Mouse (Mus musculus): ENCODE data around the gene Abhd17c.

DNA sequence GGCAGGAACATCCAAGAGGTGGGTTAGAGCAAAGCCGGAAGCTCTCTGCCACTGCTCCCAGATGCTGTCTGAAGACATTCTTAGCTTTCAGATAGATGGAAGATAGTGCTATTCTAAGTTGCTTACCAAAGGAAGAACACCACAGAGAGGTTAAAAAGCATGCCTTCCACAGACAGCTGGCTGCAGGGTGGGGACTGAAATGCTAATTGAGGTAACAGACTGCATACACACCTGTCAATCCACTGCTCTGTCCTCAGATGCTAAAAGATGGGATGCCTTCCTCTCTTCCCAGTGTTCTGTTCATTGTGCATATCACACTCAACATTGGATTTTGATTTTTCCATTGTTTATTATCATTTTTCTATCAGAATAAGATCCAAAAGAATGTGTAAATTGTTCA lies 53.6 kb downstream of the Abhd17c start:
- TF ChIP-seq CTCF (IDR thresholded peaks at IDR 0.05; ENCODE audit: control insufficient read depth, insufficient read depth, insufficient replicate concordance, low read depth, low read length) (no peak), POLR2A (IDR thresholded peaks at IDR 0.05; ENCODE audit: control insufficient read depth, low read depth, low read length) (no peak)
